Mouse (Mus musculus) megakaryocyte, embryonic 14.5 days (primary cell): Measurements from ENCODE around the gene Acad11.

Experiments used
- FLI1 ChIP-seq: IDR thresholded peaks from 2 replicates; pipeline ENCODE4 v1.6.1; 2012; ENCODE audit warnings: low read length, inconsistent platforms, mixed read lengths
- GATA1 ChIP-seq: IDR thresholded peaks from 3 replicates; pipeline ENCODE4 v1.6.1; 2012; ENCODE audit warnings: mixed read lengths, low read length, inconsistent platforms, borderline replicate concordance

- no peak for TF ChIP-seq GATA1
- TF ChIP-seq FLI1, result no peak
Measured at GRCm38 (mm10) chr9:104014526-104014925, 48.7 kb upstream of the Acad11 start.
